ENCODE assay signal across 12 mouse cellular contexts in the genomic region with DNA sequence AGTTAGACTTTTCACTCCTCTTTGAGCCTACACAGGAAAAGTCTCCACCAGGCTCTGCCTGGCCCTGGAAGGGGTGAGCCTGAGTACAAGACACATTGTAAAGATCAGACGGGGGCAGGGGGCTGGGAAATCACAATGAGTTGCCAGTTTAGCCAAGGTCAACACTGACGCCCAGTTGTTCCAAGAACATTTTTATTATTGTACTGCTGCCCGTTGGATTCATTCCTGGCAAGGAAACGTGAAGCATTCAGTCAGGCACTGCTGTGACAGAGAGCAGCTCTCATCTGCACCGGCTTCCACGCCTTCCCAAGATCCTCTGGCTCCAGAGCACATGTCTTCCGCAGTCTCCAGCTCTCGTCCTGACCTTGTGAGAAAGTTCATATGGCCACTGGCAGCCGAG. TPM values are rescaled to one million over a fixed set of nuclear protein-coding genes. Genes with fewer than 3 reads are reported as not detected.
DNase-seq lines count a peak whose midpoint lies in the region; ATAC-seq and TF ChIP-seq lines count a peak whose summit lies in the region.
"Had no signal": no experiment of that assay in that cellular context is flagged by ENCODE, and none has a peak within 500 bp of the region (broad histone marks: within the 10 kb centered on the region; RNA-seq: fewer than 3 reads in every experiment).

No protein-coding gene starts in this region.

- no peak overlapping the region for H3K4me2 ChIP-seq in intestine, embryonic 15.5 days (replicated peaks)
- H3K4me2 ChIP-seq: limb, embryonic 13.5 days had no signal

- no peak for TF ChIP-seq POLR2A in cerebellum, adult 2 months (IDR thresholded peaks at IDR 0.05; ENCODE audit: borderline replicate concordance, insufficient read depth, low read length)

- no peaks in the 10 kb centered on the region for H3K27me3 ChIP-seq in intestine, embryonic 15.5 days (replicated peaks)
- no peaks in the 10 kb centered on the region for H3K27me3 ChIP-seq in midbrain, embryonic 10.5 days (ENCODE audit: low read depth, poor library complexity, severe bottlenecking)
- H3K27me3 ChIP-seq in cerebellum, adult 2 months (ENCODE audit: control insufficient read depth, insufficient read depth, low read length), result no peaks in the 10 kb centered on the region
- H3K27me3 ChIP-seq: limb, embryonic 13.5 days had no signal

- H3K4me3 ChIP-seq in intestine, embryonic 15.5 days (replicated peaks), result no peak overlapping the region
- no peak overlapping the region for H3K4me3 ChIP-seq in midbrain, embryonic 10.5 days
- H3K4me3 ChIP-seq in cerebellum, adult 2 months (replicated peaks; ENCODE audit: insufficient read depth, low read depth, low read length), result no peak overlapping the region
- H3K4me3 ChIP-seq: limb, embryonic 13.5 days had no signal

- H3K9ac ChIP-seq in intestine, embryonic 15.5 days, result no peak overlapping the region
- H3K9ac ChIP-seq: limb, embryonic 13.5 days had no signal

- 33% methylated on average over 9 of the region's 9 CpGs for WGBS in intestine, embryonic 15.5 days
- 88% methylated on average over 9 of the region's 9 CpGs for WGBS in midbrain, embryonic 10.5 days
- 38% methylated on average over 9 of the region's 9 CpGs for WGBS in cerebellum, adult 2 months

- peak; percentile 66; the same call in 1 of the 2 replicates for ATAC-seq in intestine, embryonic 15.5 days

- peak overlapping the region; percentile 52 for H3K27ac ChIP-seq in intestine, embryonic 15.5 days
- no peak overlapping the region for H3K27ac ChIP-seq in midbrain, embryonic 10.5 days (replicated peaks)
- no peak overlapping the region for H3K27ac ChIP-seq in cerebellum, adult 2 months (ENCODE audit: insufficient read depth, low read length)
- H3K27ac ChIP-seq: limb, embryonic 13.5 days had no signal

- H3K36me3 ChIP-seq in intestine, embryonic 15.5 days, result no peaks in the 10 kb centered on the region
- H3K36me3 ChIP-seq in midbrain, embryonic 10.5 days, result no peaks in the 10 kb centered on the region
- H3K36me3 ChIP-seq: limb, embryonic 13.5 days had no signal

- TF ChIP-seq CTCF in cerebellum, adult 2 months (IDR thresholded peaks at IDR 0.05; ENCODE audit: borderline replicate concordance, insufficient read depth, low read depth, low read length), result no peak

- 0 out of 2 replicates have a peak, but pooled peaks cover 4% of the 10 kb centered on the region for H3K4me1 ChIP-seq in intestine, embryonic 15.5 days (replicated peaks)
- H3K4me1 ChIP-seq in midbrain, embryonic 10.5 days, result no peaks in the 10 kb centered on the region
- no peaks in the 10 kb centered on the region for H3K4me1 ChIP-seq in cerebellum, adult 2 months (ENCODE audit: control insufficient read depth, insufficient read depth, low read length)

- H3K9me3 ChIP-seq in intestine, embryonic 15.5 days, result no peaks in the 10 kb centered on the region
- H3K9me3 ChIP-seq in midbrain, embryonic 10.5 days (replicated peaks), result no peaks in the 10 kb centered on the region
- H3K9me3 ChIP-seq: limb, embryonic 13.5 days had no signal

- intact Hi-C loops in gastrocnemius, postnatal 14 days (cut with DNase I; ENCODE audit: low total_unique reads), result no loop called here

- peak; percentile 69 for DNase-seq in adrenal gland, adult 8-10 months
- DNase-seq in gastrocnemius, postnatal 14 days, result peak; percentile 65
- peak; percentile 70 for DNase-seq in lung, postnatal 14 days
- DNase-seq in left cerebral cortex, adult 18-20 months (ENCODE audit: low spot score in 2 of 2), result no peak
- no peak for DNase-seq in midbrain, embryonic 10.5 days (ENCODE audit: low spot score)
- no peak for DNase-seq in thymus, postnatal 0 days (ENCODE audit: low spot score)
- DNase-seq in cerebellum, adult 2 months, result no peak

RNA-seq across cellular contexts. Expression of a gene that starts 12.2 kb away (rescaled TPM):
- total RNA-seq in adrenal gland, adult 8-10 months (2022), result 100 to 1,000 TPM; 174 to 284 (median 210) TPM
- 100 to 1,000 TPM; 166 to 195 TPM for total RNA-seq in gastrocnemius, postnatal 14 days (2021)
- polyA plus RNA-seq in intestine, embryonic 15.5 days (2015; fragmentation: Nextera tagmentation; extraction: Ambion mirVana), result 121 and 122 TPM in 2 replicates
- total RNA-seq in left cerebral cortex, adult 18-20 months (2021), result 10 to 100 TPM; 43.3 to 51.2 TPM
- 1.1 and 1.5 TPM in 2 replicates for polyA plus RNA-seq in midbrain, embryonic 10.5 days (2016; fragmentation: Nextera tagmentation; extraction: Ambion mirVana)
- 53.9 and 64.3 TPM in 2 replicates for polyA plus RNA-seq in thymus, postnatal 0 days (2015; fragmentation: Nextera tagmentation; extraction: Ambion mirVana)
- 93.7 and 131 TPM in 2 replicates for polyA plus RNA-seq in cerebellum, adult 2 months (2012; rRNA removed)
- total RNA-seq: ES-E14 had no signal

RNA-seq across cellular contexts. Expression of a gene that starts 30.3 kb away (rescaled TPM):
- 1 to 10 TPM; 5.3 to 7.9 (median 7.2) TPM for total RNA-seq in adrenal gland, adult 8-10 months (2022)
- under 1 TPM; 0.38 to 0.84 TPM for total RNA-seq in gastrocnemius, postnatal 14 days (2021)
- 4.2 and 4.8 TPM in 2 replicates for polyA plus RNA-seq in intestine, embryonic 15.5 days (2015; fragmentation: Nextera tagmentation; extraction: Ambion mirVana)
- not detected for total RNA-seq in left cerebral cortex, adult 18-20 months (2021)
- 1.3 and 1.4 TPM in 2 replicates for polyA plus RNA-seq in midbrain, embryonic 10.5 days (2016; fragmentation: Nextera tagmentation; extraction: Ambion mirVana)
- 15.4 and 19.2 TPM in 2 replicates for polyA plus RNA-seq in thymus, postnatal 0 days (2015; fragmentation: Nextera tagmentation; extraction: Ambion mirVana)
- 0.16 and 0.29 TPM in 2 replicates for polyA plus RNA-seq in cerebellum, adult 2 months (2012; rRNA removed)
- total RNA-seq: ES-E14 had no signal

RNA-seq across cellular contexts. Expression of a gene that starts 34.1 kb away (rescaled TPM):
- total RNA-seq in adrenal gland, adult 8-10 months (2022), result under 1 TPM in 1 of 4 experiments, not detected in 3; 0.28 TPM
- total RNA-seq in gastrocnemius, postnatal 14 days (2021), result not detected
- polyA plus RNA-seq in intestine, embryonic 15.5 days (2015; fragmentation: Nextera tagmentation; extraction: Ambion mirVana), result 14.6 and 37.0 TPM in 2 replicates
- total RNA-seq in left cerebral cortex, adult 18-20 months (2021), result not detected
- not detected in 2 replicates for polyA plus RNA-seq in midbrain, embryonic 10.5 days (2016; fragmentation: Nextera tagmentation; extraction: Ambion mirVana)
- polyA plus RNA-seq in thymus, postnatal 0 days (2015; fragmentation: Nextera tagmentation; extraction: Ambion mirVana), result 0.72 and 1.1 TPM in 2 replicates
- 0.22 and 0.31 TPM in 2 replicates for polyA plus RNA-seq in cerebellum, adult 2 months (2012; rRNA removed)
- total RNA-seq: ES-E14 had no signal
- polyA plus RNA-seq: forebrain, embryonic 11.5 days had no signal

RNA-seq across cellular contexts. Expression of a gene that starts 35.8 kb away (rescaled TPM):
- total RNA-seq in adrenal gland, adult 8-10 months (2022), result under 1 TPM in 1 of 4 experiments, not detected in 3; 0.14 TPM
- total RNA-seq in gastrocnemius, postnatal 14 days (2021), result not detected
- polyA plus RNA-seq in intestine, embryonic 15.5 days (2015; fragmentation: Nextera tagmentation; extraction: Ambion mirVana), result not detected in 2 replicates
- total RNA-seq in left cerebral cortex, adult 18-20 months (2021), result 1 to 10 TPM in 1 of 2 experiments, under 1 TPM in 1; 0.82 to 1.1 TPM
- polyA plus RNA-seq in midbrain, embryonic 10.5 days (2016; fragmentation: Nextera tagmentation; extraction: Ambion mirVana), result not detected in 2 replicates
- 0.75 and 0.89 TPM in 2 replicates for polyA plus RNA-seq in thymus, postnatal 0 days (2015; fragmentation: Nextera tagmentation; extraction: Ambion mirVana)
- polyA plus RNA-seq in cerebellum, adult 2 months (2012; rRNA removed), result 0.11 and 0.38 TPM in 2 replicates
- polyA plus RNA-seq: forebrain, embryonic 11.5 days; neural tube, embryonic 11.5 days had no signal

RNA-seq across cellular contexts. Expression of a gene that starts 52.6 kb away (rescaled TPM):
- total RNA-seq in adrenal gland, adult 8-10 months (2022), result under 1 TPM in 2 of 4 experiments, not detected in 2; 0.23 to 0.28 TPM
- 1 to 10 TPM in 1 of 2 experiments, under 1 TPM in 1; 0.62 to 1.6 TPM for total RNA-seq in gastrocnemius, postnatal 14 days (2021)
- polyA plus RNA-seq in intestine, embryonic 15.5 days (2015; fragmentation: Nextera tagmentation; extraction: Ambion mirVana), result 2.3 and 3.4 TPM in 2 replicates
- 1 to 10 TPM; 4.9 to 5.3 TPM for total RNA-seq in left cerebral cortex, adult 18-20 months (2021)
- 0.24 TPM in 1 of 2 replicates, not detected in the other for polyA plus RNA-seq in midbrain, embryonic 10.5 days (2016; fragmentation: Nextera tagmentation; extraction: Ambion mirVana)
- 0.16 TPM in 1 of 2 replicates, not detected in the other for polyA plus RNA-seq in thymus, postnatal 0 days (2015; fragmentation: Nextera tagmentation; extraction: Ambion mirVana)
- 7.8 and 8.8 TPM in 2 replicates for polyA plus RNA-seq in cerebellum, adult 2 months (2012; rRNA removed)
- total RNA-seq: ES-E14 had no signal
- polyA plus RNA-seq: forebrain, embryonic 11.5 days had no signal

Comparison
In these comparisons a context has a peak if more than half of its experiments do, and no peak if none do; other contexts are left out.
1. DNase-seq: peak in adrenal gland, adult 8-10 months (single experiment), gastrocnemius, postnatal 14 days (single experiment) and lung, postnatal 14 days (single experiment); none in left cerebral cortex, adult 18-20 months (0 of 2), midbrain, embryonic 10.5 days (single experiment), thymus, postnatal 0 days (single experiment) and cerebellum, adult 2 months (0 of 2).
2. RNA of a gene that starts 12.2 kb away (polyA plus RNA-seq): 121 to 122 TPM in intestine, embryonic 15.5 days, 93.7 to 131 TPM in cerebellum, adult 2 months and 53.9 to 64.3 TPM in thymus, postnatal 0 days; 1.1 to 1.5 TPM in midbrain, embryonic 10.5 days; every median in the first group is over 10 times any median in the second.